Comparison of ENCODE assay signal across 12 mouse cellular contexts in genomic region chr9:121333559-121333958, GRCm38 (mm10). TPM values are rescaled to one million over a fixed set of nuclear protein-coding genes. Genes with fewer than 3 reads are reported as not detected.
DNase-seq lines count a peak whose midpoint lies in the region; ATAC-seq lines count a peak whose summit lies in the region.
"Had no signal": no experiment of that assay in that cellular context is flagged by ENCODE, and none has a peak within 500 bp of the region (broad histone marks: within the 10 kb centered on the region; RNA-seq: fewer than 3 reads in every experiment).

No protein-coding gene starts in this region.

- no peak overlapping the region for H3K9ac ChIP-seq in heart, embryonic 15.5 days
- no peak overlapping the region for H3K9ac ChIP-seq in embryonic facial prominence, embryonic 15.5 days
- peak overlapping the region; percentile 0; the same call in 1 of the 2 replicates for H3K9ac ChIP-seq in hindbrain, embryonic 11.5 days (ENCODE audit: low read depth, low read length)
- no peak overlapping the region for H3K9ac ChIP-seq in midbrain, embryonic 16.5 days (ENCODE audit: low read depth, low read length)
- H3K9ac ChIP-seq: limb, embryonic 13.5 days had no signal

- H3K4me3 ChIP-seq in heart, embryonic 15.5 days, result no peak overlapping the region
- H3K4me3 ChIP-seq in embryonic facial prominence, embryonic 15.5 days (replicated peaks), result no peak overlapping the region
- no peak overlapping the region for H3K4me3 ChIP-seq in hindbrain, embryonic 11.5 days (ENCODE audit: low read depth, low read length)
- no peak overlapping the region for H3K4me3 ChIP-seq in midbrain, embryonic 16.5 days (ENCODE audit: low read depth, low read length)
- H3K4me3 ChIP-seq: erythroblast, embryonic 14.5 days; limb, embryonic 13.5 days; myocyte had no signal

- H3K4me1 ChIP-seq in heart, embryonic 15.5 days (replicated peaks), result peaks cover 96% of the 10 kb centered on the region
- H3K4me1 ChIP-seq in embryonic facial prominence, embryonic 15.5 days, result peaks cover 67% of the 10 kb centered on the region
- peaks cover 32% of the 10 kb centered on the region for H3K4me1 ChIP-seq in hindbrain, embryonic 11.5 days (replicated peaks; ENCODE audit: control insufficient read depth, insufficient read depth, low read length)
- peaks cover 40% of the 10 kb centered on the region for H3K4me1 ChIP-seq in midbrain, embryonic 16.5 days (ENCODE audit: control insufficient read depth, insufficient read depth, low read length)

- H3K36me3 ChIP-seq in heart, embryonic 15.5 days, result no peaks in the 10 kb centered on the region
- no peaks in the 10 kb centered on the region for H3K36me3 ChIP-seq in embryonic facial prominence, embryonic 15.5 days
- H3K36me3 ChIP-seq in hindbrain, embryonic 11.5 days (ENCODE audit: control insufficient read depth, insufficient read depth, low read length), result no peaks in the 10 kb centered on the region
- no peaks in the 10 kb centered on the region for H3K36me3 ChIP-seq in midbrain, embryonic 16.5 days (ENCODE audit: control insufficient read depth, insufficient read depth, low read length)

- no peak for DNase-seq in heart, adult 18-20 months
- no peak for DNase-seq in hindbrain, embryonic 11.5 days (ENCODE audit: low spot score)
- no peak for DNase-seq in right cerebral cortex, postnatal 4 days
- DNase-seq in right cerebral cortex, postnatal 10 days (ENCODE audit: low spot score in 2 of 2), result no peak
- DNase-seq: cerebellum, postnatal 14 days had no signal

- H3K27ac ChIP-seq in heart, embryonic 15.5 days, result peak overlapping the region; percentile 97
- 0 out of 2 replicates have a peak overlapping the region, but pooled peaks have one; percentile 28 for H3K27ac ChIP-seq in embryonic facial prominence, embryonic 15.5 days (replicated peaks)
- peak overlapping the region; percentile 92 for H3K27ac ChIP-seq in hindbrain, embryonic 11.5 days (ENCODE audit: low read depth, low read length)
- H3K27ac ChIP-seq in midbrain, embryonic 16.5 days (ENCODE audit: low read length), result peak overlapping the region; percentile 55

- ATAC-seq in heart, embryonic 15.5 days (replicated peaks; ENCODE audit: insufficient number of reproducible peaks, insufficient read depth, low FRiP score, low read depth), result no peak
- ATAC-seq in embryonic facial prominence, embryonic 15.5 days (ENCODE audit: insufficient number of reproducible peaks, low FRiP score, low TSS enrichment, low read depth), result no peak
- ATAC-seq in hindbrain, embryonic 11.5 days (ENCODE audit: low FRiP score), result no peak
- no peak for ATAC-seq in midbrain, embryonic 16.5 days
- no peak for ATAC-seq in monocyte, adult 5-6 weeks (replicated peaks; ENCODE audit: insufficient number of reproducible peaks, low FRiP score, low TSS enrichment, poor library complexity, severe bottlenecking)

- H3K9me3 ChIP-seq in heart, embryonic 15.5 days (replicated peaks), result no peaks in the 10 kb centered on the region
- H3K9me3 ChIP-seq in embryonic facial prominence, embryonic 15.5 days (replicated peaks), result no peaks in the 10 kb centered on the region
- H3K9me3 ChIP-seq in hindbrain, embryonic 11.5 days (ENCODE audit: control insufficient read depth, low read length), result no peaks in the 10 kb centered on the region
- no peaks in the 10 kb centered on the region for H3K9me3 ChIP-seq in midbrain, embryonic 16.5 days (replicated peaks; ENCODE audit: control insufficient read depth, low read length, poor library complexity, severe bottlenecking)
- H3K9me3 ChIP-seq: limb, embryonic 13.5 days had no signal

- H3K27me3 ChIP-seq in heart, embryonic 15.5 days, result no peaks in the 10 kb centered on the region
- H3K27me3 ChIP-seq in embryonic facial prominence, embryonic 15.5 days, result no peaks in the 10 kb centered on the region
- H3K27me3 ChIP-seq in hindbrain, embryonic 11.5 days (ENCODE audit: control insufficient read depth, insufficient read depth, low read length), result no peaks in the 10 kb centered on the region
- H3K27me3 ChIP-seq in midbrain, embryonic 16.5 days (ENCODE audit: control insufficient read depth, insufficient read depth, low read depth, low read length), result no peaks in the 10 kb centered on the region
- H3K27me3 ChIP-seq: limb, embryonic 13.5 days had no signal

- no peak overlapping the region for H3K4me2 ChIP-seq in heart, embryonic 15.5 days
- no peak overlapping the region for H3K4me2 ChIP-seq in embryonic facial prominence, embryonic 15.5 days (replicated peaks)
- no peak overlapping the region for H3K4me2 ChIP-seq in hindbrain, embryonic 11.5 days (replicated peaks; ENCODE audit: low read depth, low read length)
- H3K4me2 ChIP-seq in midbrain, embryonic 16.5 days (ENCODE audit: low read length), result no peak overlapping the region
- H3K4me2 ChIP-seq: limb, embryonic 13.5 days had no signal

- 79% methylated on average over 5 of the region's 5 CpGs for WGBS in heart, embryonic 15.5 days
- WGBS in embryonic facial prominence, embryonic 15.5 days, result 87% methylated on average over 5 of the region's 5 CpGs
- WGBS in hindbrain, embryonic 11.5 days, result 82% methylated on average over 5 of the region's 5 CpGs
- 60% methylated on average over 5 of the region's 5 CpGs for WGBS in midbrain, embryonic 16.5 days

RNA-seq across cellular contexts. Expression of gene Trak1, which starts 36.3 kb away (rescaled TPM):
- polyA plus RNA-seq in heart, embryonic 15.5 days (2015; fragmentation: Nextera tagmentation; extraction: Ambion mirVana), result 37.0 and 46.4 TPM in 2 replicates
- total RNA-seq in heart, adult 18-20 months (2021), result 100 to 1,000 TPM; 294 to 298 TPM
- 28.4 and 28.9 TPM in 2 replicates for polyA plus RNA-seq in embryonic facial prominence, embryonic 15.5 days (2015; fragmentation: Nextera tagmentation; extraction: Ambion mirVana)
- polyA plus RNA-seq in hindbrain, embryonic 11.5 days (2014; fragmentation: Nextera tagmentation; extraction: Ambion mirVana), result 19.8 and 21.2 TPM in 2 replicates
- polyA plus RNA-seq in midbrain, embryonic 16.5 days (2015; fragmentation: Nextera tagmentation; extraction: Ambion mirVana), result 53.8 and 60.6 TPM in 2 replicates
- total RNA-seq in monocyte, adult 5-6 weeks (2017), result 26.0 to 55.3 TPM (median 29.2 TPM) in 3 replicates

RNA-seq across cellular contexts. Expression of gene Ulk4, which starts 56.6 kb away (rescaled TPM):
- polyA plus RNA-seq in heart, embryonic 15.5 days (2015; fragmentation: Nextera tagmentation; extraction: Ambion mirVana), result 89.3 and 95.4 TPM in 2 replicates
- total RNA-seq in heart, adult 18-20 months (2021), result under 1 TPM; 0.22 to 0.46 TPM
- 143 and 159 TPM in 2 replicates for polyA plus RNA-seq in embryonic facial prominence, embryonic 15.5 days (2015; fragmentation: Nextera tagmentation; extraction: Ambion mirVana)
- polyA plus RNA-seq in hindbrain, embryonic 11.5 days (2014; fragmentation: Nextera tagmentation; extraction: Ambion mirVana), result 161 and 185 TPM in 2 replicates
- polyA plus RNA-seq in midbrain, embryonic 16.5 days (2015; fragmentation: Nextera tagmentation; extraction: Ambion mirVana), result 102 and 112 TPM in 2 replicates
- total RNA-seq in monocyte, adult 5-6 weeks (2017), result 1.1 to 7.0 TPM (median 3.2 TPM) in 3 replicates

Comparison
In these comparisons a context has a peak if more than half of its experiments do, and no peak if none do; other contexts are left out.
1. H3K27ac ChIP-seq: peak in every context shown above with its lines; median percentile 97 in heart, embryonic 15.5 days; 92 in hindbrain, embryonic 11.5 days; 55 in midbrain, embryonic 16.5 days; 28 in embryonic facial prominence, embryonic 15.5 days.